Mouse (Mus musculus): Measurements from ENCODE around the gene Evi5. TPM values are rescaled to one million over a fixed set of nuclear protein-coding genes. Genes with fewer than 3 reads are reported as not detected.
"Not testable (repeated sequence)": the region's sequence is repeated elsewhere in the genome, so short reads cannot be mapped to it uniquely, and the experiment has no call there.

Evi5 gene
- 10 to 100 TPM; 32.0 to 40.3 TPM for total RNA-seq (2021)
- long read RNA-seq, experiment 1, partial matches to known transcripts, result 1 of 20 reads
- long read RNA-seq, experiment 1, other reads (novel, unspliced or antisense), result 19 of 20 reads
- long read RNA-seq, experiment 2, partial matches to known transcripts, result 0 of 26 reads
- long read RNA-seq, experiment 2, other reads (novel, unspliced or antisense), result 26 of 26 reads

GRCm38 (mm10) chr5:107874561-107875260, at the start of gene Evi5:
Gene Evi5, minus strand, starts transcription at chr5:107875107.
- DNase-seq (ENCODE audit: low spot score in 2 of 2), result no peak

- no peak for DNase-seq (ENCODE audit: low spot score in 2 of 2)
These were observed 49.7 kb upstream of the Evi5 start for GRCm38 (mm10) chr5:107924564-107924963.

- no peak for DNase-seq (ENCODE audit: low spot score in 2 of 2)
These were observed 47.9 kb upstream of the Evi5 start for GRCm38 (mm10) chr5:107922836-107923235.

- DNase-seq (ENCODE audit: low spot score in 2 of 2), result no peak
These were observed 46.7 kb upstream of the Evi5 start for GRCm38 (mm10) chr5:107921400-107922252.

GRCm38 (mm10) chr5:107915280-107915679, 40.4 kb upstream of the Evi5 start:
- no peak for DNase-seq (ENCODE audit: low spot score in 2 of 2)

- DNase-seq (ENCODE audit: low spot score in 2 of 2), result no peak
These were observed 36.1 kb upstream of the Evi5 start for GRCm38 (mm10) chr5:107911012-107911411.

GRCm38 (mm10) chr5:107910084-107910616, 35.2 kb upstream of the Evi5 start:
- no peak for DNase-seq (ENCODE audit: low spot score in 2 of 2)

GRCm38 (mm10) chr5:107909668-107910067, 34.8 kb upstream of the Evi5 start:
- no peak for DNase-seq (ENCODE audit: low spot score in 2 of 2)

- no peak for DNase-seq (ENCODE audit: low spot score in 2 of 2)
These were observed 33.7 kb upstream of the Evi5 start for GRCm38 (mm10) chr5:107908514-107909110.

GRCm38 (mm10) chr5:107904325-107904724, 29.4 kb upstream of the Evi5 start:
- no peak for DNase-seq (ENCODE audit: low spot score in 2 of 2)

GRCm38 (mm10) chr5:107901014-107901615, 26.2 kb upstream of the Evi5 start:
- no peak for DNase-seq (ENCODE audit: low spot score in 2 of 2)

GRCm38 (mm10) chr5:107900206-107901013, 25.5 kb upstream of the Evi5 start, which contains the start of gene Rpl5:
Gene Rpl5, plus strand, starts transcription at chr5:107900502.
- peak; percentile 91 to 95 for DNase-seq (ENCODE audit: low spot score in 2 of 2)

GRCm38 (mm10) chr5:107896265-107896664, 21.4 kb upstream of the Evi5 start:
- no peak for DNase-seq (ENCODE audit: low spot score in 2 of 2)

- DNase-seq (ENCODE audit: low spot score in 2 of 2), result no peak
These were observed 19.8 kb upstream of the Evi5 start for GRCm38 (mm10) chr5:107894676-107895075.

- DNase-seq (ENCODE audit: low spot score in 2 of 2), result not testable (repeated sequence)
These were observed 16.6 kb upstream of the Evi5 start for GRCm38 (mm10) chr5:107891515-107891914.

GRCm38 (mm10) chr5:107889994-107890888, 15.3 kb upstream of the Evi5 start:
- DNase-seq (ENCODE audit: low spot score in 2 of 2), result no peak

- no peak for DNase-seq (ENCODE audit: low spot score in 2 of 2)
These were observed 5.8 kb upstream of the Evi5 start for GRCm38 (mm10) chr5:107880710-107881109.

- no peak for DNase-seq (ENCODE audit: low spot score in 2 of 2)
These were observed 2.1 kb upstream of the Evi5 start for GRCm38 (mm10) chr5:107877053-107877452.

GRCm38 (mm10) chr5:107875261-107875611, 329 bp upstream of the Evi5 start:
- no peak for DNase-seq (ENCODE audit: low spot score in 2 of 2)

All from gastrocnemius, postnatal 4 days (tissue).